Mouse (Mus musculus) forebrain, embryonic 10.5 days (tissue): ENCODE results near the gene Mlph. TPM values are rescaled to one million over a fixed set of nuclear protein-coding genes. Genes with fewer than 3 reads are reported as not detected.

ENCODE experiments used
- DNase-seq: peaks from one replicate; pipeline ENCODE4 v3.0.0-alpha.2; 2017; ENCODE audit warnings: low spot score; ENCODE audit errors: extremely low spot score
- H3K27ac ChIP-seq: fragments of 300-500 bp; sonication (generic); 2 replicates; pipeline ENCODE4 v1.5.1; 2016; ENCODE audit warnings: mild to moderate bottlenecking
- H3K27me3 ChIP-seq: fragments of 300-500 bp; sonication (generic); 2 replicates; pipeline ENCODE4 v1.6.1; 2016; ENCODE audit warnings: mild to moderate bottlenecking; ENCODE audit not compliant: poor library complexity, severe bottlenecking
- H3K36me3 ChIP-seq: fragments of 300-500 bp; sonication (generic); replicated peaks from 2 replicates; pipeline ENCODE4 v1.6.1; 2016; ENCODE audit warnings: mild to moderate bottlenecking, moderate library complexity
- H3K4me1 ChIP-seq: fragments of 300-500 bp; sonication (generic); 2 replicates; pipeline ENCODE4 v1.6.1; 2016
- H3K4me3 ChIP-seq: fragments of 300-500 bp; sonication (generic); 2 replicates; pipeline ENCODE4 v1.5.1; 2016; ENCODE audit warnings: mild to moderate bottlenecking, moderate library complexity
- H3K9me3 ChIP-seq: fragments of 300-500 bp; sonication (generic); 2 replicates; pipeline ENCODE4 v1.6.1; 2016; ENCODE audit warnings: mild to moderate bottlenecking, moderate library complexity
- WGBS: fragments of 180-500 bp; shearing (Covaris S2); methylation state at CpG from one replicate; pipeline ENCODE4 v1.1.7; 2016; 5-methylcytosine and 5-hydroxymethylcytosine counted together
- polyA plus RNA-seq: library from polyadenylated mRNA; unstranded; fragments of >200 nt; fragmentation: Nextera tagmentation; extraction: Ambion mirVana; gene quantifications from 2 replicates; pipeline ENCODE4 v1.2.1, GENCODE M21; 2016

The Mlph gene
- polyA plus RNA-seq, 1 experiment from 2014 or later, result 0.17 TPM

DNA sequence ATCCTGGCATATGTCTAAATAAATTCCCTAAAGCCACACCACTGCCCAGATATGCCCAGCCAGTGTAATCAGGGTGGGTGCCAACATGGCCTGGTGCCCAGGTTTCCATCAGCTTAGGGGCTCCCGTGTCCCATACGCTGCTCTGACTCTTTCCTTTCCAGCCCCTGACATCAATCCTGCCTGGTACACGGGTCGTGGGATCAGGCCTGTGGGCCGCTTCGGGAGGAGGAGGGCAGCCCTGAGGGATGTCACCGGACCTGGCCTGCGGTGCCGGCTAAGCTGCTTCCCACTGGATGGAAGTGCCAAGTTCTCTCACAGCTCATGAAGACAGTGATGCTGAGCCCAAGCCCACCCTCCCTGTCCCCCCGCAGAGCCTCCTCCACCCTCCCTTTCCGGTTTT lies 38.8 kb downstream of the Mlph start:
- Histone ChIP-seq H3K27ac (no peak overlapping the region), H3K27me3 (peaks cover 9% of the 10 kb centered on the region; the same call in 1 of the 2 replicates), H3K9me3 (no peaks in the 10 kb centered on the region), H3K36me3 (no peaks in the 10 kb centered on the region), H3K4me3 (no peak overlapping the region), H3K4me1 (no peaks in the 10 kb centered on the region; the same call in 1 of the 2 replicates)
- no peak for DNase-seq
- 83% methylated on average over 11 of the region's 11 CpGs for WGBS

DNA sequence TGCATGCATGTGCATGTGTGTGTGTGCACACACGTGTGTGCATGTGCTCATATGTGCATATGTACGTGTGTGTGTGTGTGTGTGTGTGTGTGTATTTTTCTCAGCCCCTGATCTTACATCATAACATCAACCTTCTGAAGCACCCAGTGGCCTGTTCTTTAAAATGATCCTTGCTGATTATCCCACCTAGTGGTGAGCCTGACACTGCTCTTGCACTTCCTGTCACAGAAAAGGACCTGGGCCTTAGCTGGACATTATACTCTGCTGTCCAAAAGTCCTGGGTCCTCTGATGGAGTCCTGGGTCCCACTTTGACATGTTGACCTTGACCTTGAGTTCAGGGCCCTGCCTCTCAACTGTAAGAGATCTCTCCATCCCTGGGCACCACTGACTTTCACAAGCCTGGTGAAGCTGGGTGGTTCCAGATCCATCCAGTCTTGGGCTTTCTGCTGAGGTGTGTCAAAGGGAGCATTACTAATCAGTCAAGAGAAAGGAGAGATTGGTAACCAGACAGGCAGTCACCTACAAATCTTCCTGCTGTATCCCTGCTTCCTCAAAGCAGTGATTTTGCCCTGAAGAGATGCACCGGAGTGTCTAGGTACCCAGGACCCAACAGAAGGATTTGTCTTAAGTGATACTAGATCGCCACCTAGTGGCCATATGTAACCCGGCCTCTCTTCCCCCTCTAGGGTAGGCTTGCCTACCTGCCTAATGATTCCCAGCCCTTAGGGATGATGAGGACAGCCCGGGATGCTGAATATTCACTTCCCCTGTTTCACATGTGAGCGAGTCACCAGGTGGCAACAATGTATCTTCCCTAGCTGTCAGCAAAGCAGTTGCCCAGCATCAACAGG lies 41.6 kb downstream of the Mlph start:
- WGBS, result 33% methylated on average over 7 of the region's 7 CpGs
- H3K36me3 ChIP-seq, result no peaks in the 10 kb centered on the region
- H3K4me1 ChIP-seq, result no peaks in the 10 kb centered on the region; the same call in 1 of the 2 replicates
- H3K4me3 ChIP-seq, result no peak overlapping the region
- H3K27ac ChIP-seq, result no peak overlapping the region
- H3K27me3 ChIP-seq, result peaks cover 13% of the 10 kb centered on the region; the same call in 1 of the 2 replicates
- DNase-seq, result peak; percentile 58
- H3K9me3 ChIP-seq, result no peaks in the 10 kb centered on the region

DNA sequence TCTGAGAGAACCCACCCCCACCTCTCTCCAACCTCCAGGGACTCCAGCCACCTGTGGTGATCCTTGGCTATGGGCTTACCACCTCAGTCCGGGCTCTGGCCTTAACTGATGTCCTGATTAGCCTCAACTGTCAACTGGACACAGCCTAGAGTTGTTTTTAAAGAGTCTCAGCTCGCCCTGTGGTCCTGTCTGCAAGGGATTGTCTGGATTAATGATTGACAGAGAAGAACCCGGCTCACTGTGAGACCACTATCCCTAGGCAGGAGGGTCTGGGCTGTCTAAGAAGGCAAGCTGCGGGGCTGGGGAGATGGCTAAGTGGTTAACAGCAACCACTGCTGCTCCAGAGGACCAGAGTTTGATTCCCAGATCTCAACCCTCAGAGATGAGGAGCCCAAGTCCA lies 47.6 kb downstream of the Mlph start:
- no peaks in the 10 kb centered on the region for H3K36me3 ChIP-seq
- H3K4me3 ChIP-seq, result no peak overlapping the region
- no peak overlapping the region for H3K27ac ChIP-seq
- peaks cover 9% of the 10 kb centered on the region for H3K4me1 ChIP-seq
- H3K9me3 ChIP-seq, result no peaks in the 10 kb centered on the region
- no peak for DNase-seq
- H3K27me3 ChIP-seq, result peaks cover 13% of the 10 kb centered on the region; the same call in 1 of the 2 replicates
- 45% methylated on average over 4 of the region's 4 CpGs for WGBS

DNA sequence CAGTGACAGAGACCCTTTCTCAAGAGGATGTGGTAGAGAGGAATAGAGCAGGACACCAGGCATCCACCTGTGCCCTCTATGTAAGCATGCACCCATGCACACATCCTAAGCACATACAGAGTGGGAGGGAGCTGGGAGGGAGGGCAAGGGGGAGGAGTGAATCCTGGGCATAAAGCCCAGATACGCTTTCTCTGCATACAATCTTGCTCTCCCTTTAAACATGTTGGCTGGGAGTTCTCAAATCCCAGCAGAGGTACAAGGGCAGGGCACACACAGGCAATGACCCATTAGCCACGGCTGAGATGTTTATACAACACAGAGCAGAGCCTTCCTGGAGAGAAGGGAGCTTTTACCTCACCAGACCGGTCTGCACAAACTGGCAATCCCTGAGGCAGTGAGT lies 48.1 kb downstream of the Mlph start:
- no peak overlapping the region for H3K4me3 ChIP-seq
- H3K9me3 ChIP-seq, result no peaks in the 10 kb centered on the region
- 56% methylated on average over 3 of the region's 3 CpGs for WGBS
- peaks cover 10% of the 10 kb centered on the region; the same call in 1 of the 2 replicates for H3K27me3 ChIP-seq
- 0 out of 2 replicates have a peak overlapping the region, but pooled peaks have one; percentile 20 for H3K27ac ChIP-seq
- H3K4me1 ChIP-seq, result peaks cover 9% of the 10 kb centered on the region
- DNase-seq, result no peak
- no peaks in the 10 kb centered on the region for H3K36me3 ChIP-seq

DNA sequence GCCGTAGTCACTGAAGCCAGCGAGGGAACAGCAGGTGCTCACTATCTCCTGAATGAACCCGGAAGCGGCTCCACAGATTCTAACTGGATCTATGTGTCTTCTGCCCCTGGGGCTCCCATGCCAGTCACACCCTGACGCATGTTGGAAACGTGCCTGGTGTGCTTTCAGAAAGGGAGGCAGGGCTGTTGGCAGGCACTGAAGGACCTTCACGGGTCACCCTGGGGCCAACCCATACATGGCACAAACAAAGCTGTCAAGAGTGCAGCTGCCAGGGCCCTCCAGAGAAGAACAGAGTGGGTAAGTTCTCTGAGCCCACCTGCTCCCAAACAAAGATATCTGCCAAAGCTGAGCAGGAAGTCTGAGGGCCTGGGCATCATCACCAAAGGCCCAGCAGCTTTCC lies 52.7 kb downstream of the Mlph start:
- no peaks in the 10 kb centered on the region for H3K9me3 ChIP-seq
- WGBS, result 87% methylated on average over 7 of the region's 7 CpGs

DNA sequence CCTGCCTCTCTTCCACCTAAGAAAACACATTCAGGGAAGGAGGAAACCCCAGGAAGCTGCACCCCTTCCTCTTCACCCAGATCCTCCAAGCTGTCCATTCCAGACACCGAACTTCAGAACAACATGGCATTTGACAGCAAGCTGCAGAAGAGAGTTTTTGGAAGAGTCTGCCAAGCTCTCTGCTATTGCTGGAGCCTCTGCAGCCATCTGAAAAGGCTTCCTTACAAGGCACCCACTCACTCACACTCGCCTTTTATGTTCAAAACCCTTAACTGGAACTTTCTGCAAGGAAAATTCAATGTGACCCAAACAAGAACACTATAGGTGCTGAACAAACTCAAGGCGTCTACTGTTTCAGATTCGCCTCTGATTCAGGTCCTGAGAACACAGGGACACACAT lies 53.8 kb downstream of the Mlph start:
- H3K9me3 ChIP-seq, result no peaks in the 10 kb centered on the region
- no peak overlapping the region for H3K4me3 ChIP-seq
- no peak overlapping the region for H3K27ac ChIP-seq
- H3K36me3 ChIP-seq, result no peaks in the 10 kb centered on the region
- no peak for DNase-seq
- peaks cover 26% of the 10 kb centered on the region for H3K27me3 ChIP-seq
- 81% methylated on average over 4 of the region's 4 CpGs for WGBS
- peaks cover 24% of the 10 kb centered on the region for H3K4me1 ChIP-seq

More for the DNA sequence above, 52.7 kb downstream of the Mlph start:
- Histone ChIP-seq H3K27ac (no peak overlapping the region), H3K36me3 (no peaks in the 10 kb centered on the region), H3K27me3 (peaks cover 20% of the 10 kb centered on the region), H3K4me3 (no peak overlapping the region), H3K4me1 (peaks cover 22% of the 10 kb centered on the region)
- no peak for DNase-seq

DNA sequence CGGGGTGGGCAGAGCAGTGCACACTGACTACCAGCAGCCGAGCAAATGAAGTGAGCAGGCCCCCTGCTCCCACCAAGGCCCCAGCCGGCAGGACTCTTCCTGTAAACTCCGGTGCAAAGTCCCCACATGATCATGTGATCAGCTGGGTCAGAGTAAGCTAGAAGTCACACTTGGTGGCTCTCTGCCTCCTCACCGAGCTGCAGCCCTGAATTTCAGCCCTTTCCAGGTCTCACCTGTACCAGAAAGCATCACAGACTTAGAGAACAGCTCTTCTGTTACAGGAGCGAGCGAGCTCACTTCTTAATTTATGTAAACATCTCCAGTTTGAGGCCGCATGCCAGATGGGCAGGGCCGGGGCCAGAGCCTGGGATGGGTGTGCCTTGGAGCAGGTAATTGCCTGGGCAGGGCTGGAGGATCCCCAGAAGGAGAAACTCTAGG lies 54.5 kb downstream of the Mlph start, which contains the start of gene Rab17:
TSS of gene Rab17 (minus strand) at position 315 of the 438 bp plus-strand sequence.
- Histone ChIP-seq H3K36me3 (no peaks in the 10 kb centered on the region), H3K4me1 (peaks cover 31% of the 10 kb centered on the region), H3K27ac (no peak within 1 kb of the TSS), H3K27me3 (peaks cover 26% of the 10 kb centered on the region), H3K4me3 (no peak within 1 kb of the TSS), H3K9me3 (no peaks in the 10 kb centered on the region)
- WGBS, result 44% methylated on average over 9 of the region's 9 CpGs
- DNase-seq, result no peak

DNA sequence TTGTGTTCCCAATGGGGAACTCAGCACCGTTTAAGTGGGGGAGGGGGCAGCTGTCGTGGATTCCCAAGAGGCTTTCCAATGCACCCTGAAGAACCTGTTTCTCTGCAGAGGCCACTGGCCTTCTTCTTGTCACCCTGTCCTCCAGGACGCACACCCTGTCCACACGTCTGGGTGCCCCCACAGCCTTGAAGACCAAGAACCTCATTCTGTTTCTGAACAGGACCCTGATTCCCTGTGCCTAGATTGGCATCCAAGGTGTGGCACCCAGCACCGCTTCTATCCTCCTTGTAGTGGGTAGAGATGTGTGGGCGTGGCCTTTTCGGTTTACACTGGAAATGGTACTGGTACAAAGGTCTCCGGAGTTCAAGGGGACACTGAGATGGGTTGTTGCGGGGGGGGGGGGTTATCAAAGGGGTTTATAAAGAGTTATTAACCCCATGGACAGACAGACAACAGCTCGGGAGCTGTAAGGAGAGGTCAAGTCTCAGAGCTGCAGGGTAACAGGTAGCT lies 55.1 kb downstream of the Mlph start:
- WGBS, result 79% methylated on average over 10 of the region's 10 CpGs
- no peak for DNase-seq
- Histone ChIP-seq H3K27me3 (peaks cover 26% of the 10 kb centered on the region), H3K4me1 (peaks cover 37% of the 10 kb centered on the region), H3K36me3 (no peaks in the 10 kb centered on the region), H3K4me3 (no peak overlapping the region), H3K27ac (no peak overlapping the region), H3K9me3 (no peaks in the 10 kb centered on the region)

DNA sequence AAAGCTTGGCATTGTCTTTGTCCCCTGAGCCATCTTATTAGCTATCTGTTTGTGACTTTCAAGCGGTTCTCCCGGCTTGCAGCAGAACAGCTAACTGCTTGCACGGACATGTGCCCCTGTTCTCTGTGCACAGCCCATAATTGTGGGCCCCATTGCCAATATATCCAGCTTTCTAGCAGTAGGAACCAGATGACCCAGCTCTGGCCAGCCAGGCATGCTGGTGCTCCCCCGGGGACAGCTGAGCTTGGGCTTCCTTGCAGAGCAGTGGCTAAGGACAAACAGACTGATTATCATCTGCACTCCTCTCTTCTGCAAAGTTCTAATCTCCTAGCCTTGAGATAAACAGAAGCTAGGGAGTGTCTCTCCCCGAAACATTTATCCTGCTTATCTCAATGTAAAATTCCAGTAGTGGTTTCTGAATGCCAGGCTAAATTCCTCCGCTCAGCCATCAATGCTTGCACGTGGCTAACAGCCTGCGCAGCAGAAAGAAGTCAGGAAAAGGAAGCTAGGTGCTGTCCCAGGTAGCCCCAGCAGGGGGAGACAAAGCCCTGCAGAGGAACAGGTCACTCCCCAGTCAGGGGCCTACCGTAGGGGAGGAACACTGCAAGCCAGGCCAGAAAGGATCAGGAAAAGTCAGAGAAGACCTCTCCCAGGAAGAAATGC lies 58.2 kb downstream of the Mlph start:
- peaks cover 51% of the 10 kb centered on the region for H3K4me1 ChIP-seq
- peak; percentile 92 for DNase-seq
- no peaks in the 10 kb centered on the region for H3K36me3 ChIP-seq
- WGBS, result 23% methylated on average over 9 of the region's 9 CpGs
- H3K4me3 ChIP-seq, result no peak overlapping the region
- no peaks in the 10 kb centered on the region for H3K9me3 ChIP-seq
- H3K27me3 ChIP-seq, result peaks cover 26% of the 10 kb centered on the region
- peak overlapping the region; percentile 56; the same call in 1 of the 2 replicates for H3K27ac ChIP-seq

DNA sequence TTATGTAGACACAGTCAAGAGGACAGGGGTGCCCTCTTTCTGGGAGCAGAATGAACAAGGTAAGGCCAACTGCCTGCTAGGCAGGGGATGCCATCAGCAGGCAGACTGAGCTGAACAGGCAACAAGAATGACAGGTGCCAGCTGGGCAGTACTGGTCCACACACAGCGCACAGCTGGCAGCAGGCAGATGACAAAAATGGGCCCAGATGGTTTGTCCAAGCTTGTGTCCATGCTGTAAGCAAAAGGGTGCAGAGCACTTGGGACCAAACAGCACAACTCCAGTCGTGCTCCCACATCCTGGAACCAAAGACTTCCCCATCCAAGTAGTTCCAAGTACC lies 58.7 kb downstream of the Mlph start:
- no peaks in the 10 kb centered on the region for H3K36me3 ChIP-seq
- peaks cover 51% of the 10 kb centered on the region for H3K4me1 ChIP-seq
- 85% methylated on average over 2 of the region's 2 CpGs for WGBS
- H3K4me3 ChIP-seq, result no peak overlapping the region
- peak overlapping the region; percentile 56; the same call in 1 of the 2 replicates for H3K27ac ChIP-seq
- peaks cover 26% of the 10 kb centered on the region for H3K27me3 ChIP-seq
- no peak for DNase-seq
- H3K9me3 ChIP-seq, result no peaks in the 10 kb centered on the region

DNA sequence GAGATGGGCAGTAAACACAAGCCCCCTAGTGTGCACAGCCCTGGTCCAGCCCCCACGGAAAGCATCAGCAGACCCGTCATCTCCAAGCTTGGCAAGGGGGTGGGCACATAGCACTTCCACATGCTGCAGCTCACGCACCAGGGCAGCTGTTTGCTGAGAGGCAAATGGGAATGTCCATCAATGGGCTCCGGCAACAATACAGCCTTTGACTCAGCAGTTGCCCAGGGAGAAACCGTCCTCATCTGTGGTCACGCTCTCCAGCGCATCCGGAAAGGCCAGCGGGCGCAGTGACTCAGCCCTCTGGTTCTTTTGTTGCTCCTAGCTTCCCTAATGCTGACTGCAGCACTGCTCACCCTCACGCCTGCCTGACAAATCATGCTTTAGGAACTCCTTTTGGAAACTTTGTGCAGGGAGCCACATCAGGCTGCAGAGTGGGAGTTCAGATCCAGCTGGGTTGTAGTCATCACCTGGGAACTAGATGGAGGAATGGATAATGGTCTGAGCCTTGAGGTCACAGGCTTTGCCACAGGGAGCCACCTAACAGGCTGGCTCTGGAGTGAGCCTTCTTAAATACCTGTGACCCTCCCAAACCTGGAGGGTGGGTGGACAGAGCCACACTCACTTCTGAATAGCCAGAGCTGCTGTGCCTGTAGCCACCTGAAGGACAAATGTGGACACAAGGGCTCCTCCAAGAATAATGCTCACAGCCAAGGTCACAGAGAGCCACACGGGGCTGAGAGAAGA lies 60.2 kb downstream of the Mlph start:
- Histone ChIP-seq H3K27ac (peak overlapping the region; percentile 51), H3K27me3 (peaks cover 21% of the 10 kb centered on the region), H3K4me1 (peaks cover 42% of the 10 kb centered on the region), H3K9me3 (no peaks in the 10 kb centered on the region), H3K36me3 (no peaks in the 10 kb centered on the region), H3K4me3 (peak overlapping the region; percentile 27; the same call in 1 of the 2 replicates)
- 10% methylated on average over 12 of the region's 12 CpGs for WGBS
- DNase-seq, result peak; percentile 61

DNA sequence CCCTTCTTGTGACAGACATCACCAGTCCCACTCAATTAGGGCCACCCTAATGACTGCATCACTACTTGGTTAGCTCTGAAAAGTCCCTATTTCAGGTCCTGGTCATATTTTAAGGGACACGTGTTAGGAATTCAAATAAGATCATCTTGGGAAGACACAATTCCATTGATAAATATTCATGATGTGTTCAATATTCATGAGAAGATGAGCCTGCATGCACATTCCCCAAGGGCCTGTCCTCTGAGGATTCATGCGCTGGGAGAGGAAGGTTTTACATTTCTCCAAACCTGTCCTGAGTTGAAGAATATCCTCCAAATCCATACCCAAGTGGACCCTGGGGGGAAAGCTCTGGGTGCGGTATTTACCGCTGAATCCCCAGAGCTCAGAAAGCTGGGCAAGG lies 61.1 kb downstream of the Mlph start:
- no peak for DNase-seq
- whole genome bisulfite sequencing, result 90% methylated on average over 4 of the region's 4 CpGs
- Histone ChIP-seq H3K27me3 (peaks cover 19% of the 10 kb centered on the region), H3K36me3 (no peaks in the 10 kb centered on the region), H3K27ac (no peak overlapping the region), H3K4me1 (peaks cover 42% of the 10 kb centered on the region), H3K9me3 (no peaks in the 10 kb centered on the region), H3K4me3 (no peak overlapping the region)
